Mouse (Mus musculus) small intestine, adult 2 months (tissue): Measurements from ENCODE around the gene Pou2f2.

ENCODE experiments used
- CTCF ChIP-seq: fragments of 200-500 bp; IDR thresholded peaks from 2 replicates; pipeline ENCODE4 v1.5.1; 2012; ENCODE audit warnings: low read depth, mild to moderate bottlenecking, control low read depth, inconsistent platforms, low read length, moderate library complexity, mixed read lengths; ENCODE audit not compliant: insufficient replicate concordance, insufficient read length; ENCODE audit errors: extremely low read depth
- POLR2A ChIP-seq: fragments of 200-500 bp; IDR thresholded peaks from 2 replicates; pipeline ENCODE4 v1.6.1; 2012; ENCODE audit warnings: low read depth, mild to moderate bottlenecking, control low read depth, inconsistent platforms, low read length, moderate library complexity

DNA sequence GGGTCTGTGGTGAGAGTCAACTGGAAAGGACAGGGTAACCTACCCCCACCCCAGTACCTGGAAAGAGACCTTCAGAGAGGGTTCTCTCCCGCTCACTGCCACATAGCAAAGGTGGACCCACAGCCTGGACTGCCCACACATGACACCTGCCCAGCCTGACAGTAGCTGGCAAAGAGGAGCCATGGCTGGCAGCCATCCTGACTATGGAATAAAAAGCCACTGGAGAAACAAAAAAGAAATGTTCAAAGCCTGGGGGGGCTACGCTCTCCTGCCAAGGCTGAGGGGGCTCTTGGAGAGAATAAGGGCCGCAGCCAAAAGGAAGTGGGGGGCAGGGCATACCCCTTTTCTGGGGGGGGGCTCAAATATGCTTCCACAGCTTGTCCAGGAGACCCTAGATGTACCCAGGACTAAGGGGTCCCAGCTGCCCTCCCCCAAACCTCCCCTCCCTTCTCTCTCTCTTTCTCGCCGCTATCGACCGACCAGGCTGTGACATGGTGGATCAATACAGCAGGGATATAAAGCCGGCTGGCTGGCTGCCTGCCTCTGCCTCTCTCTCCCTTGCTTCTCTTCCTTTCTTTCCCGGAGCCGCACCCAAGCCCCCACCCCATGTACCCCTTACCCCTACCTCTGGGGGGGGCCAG, 27.5 kb downstream of the Pou2f2 start:
- TF ChIP-seq CTCF, result no peak
- no peak for TF ChIP-seq POLR2A
